Mouse (Mus musculus): ENCODE measurements around the gene Aif1l.

Aif1l gene

DNA sequence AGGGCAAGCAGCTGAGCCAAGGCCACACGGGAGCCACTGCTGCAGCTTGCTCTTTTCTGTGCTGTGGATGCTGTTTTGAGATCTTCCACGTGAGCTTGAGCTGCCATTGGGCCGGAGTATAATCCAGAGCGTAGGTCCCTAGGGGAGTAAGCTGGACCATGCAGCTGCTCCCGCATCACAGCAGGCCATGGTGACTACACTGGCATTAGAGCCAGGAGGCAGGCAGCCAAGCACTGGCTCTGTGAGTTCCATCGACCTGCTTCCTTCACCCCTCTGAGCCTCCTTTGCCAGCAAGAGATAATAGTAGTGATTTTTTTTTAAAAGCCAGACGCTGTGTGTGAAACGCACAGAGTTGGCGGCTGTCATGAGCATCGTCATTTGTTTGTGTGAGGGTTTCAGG is 2.3 kb downstream of the Aif1l start:
- DNase-seq (ENCODE audit: low read depth, low spot score): no peak

DNA sequence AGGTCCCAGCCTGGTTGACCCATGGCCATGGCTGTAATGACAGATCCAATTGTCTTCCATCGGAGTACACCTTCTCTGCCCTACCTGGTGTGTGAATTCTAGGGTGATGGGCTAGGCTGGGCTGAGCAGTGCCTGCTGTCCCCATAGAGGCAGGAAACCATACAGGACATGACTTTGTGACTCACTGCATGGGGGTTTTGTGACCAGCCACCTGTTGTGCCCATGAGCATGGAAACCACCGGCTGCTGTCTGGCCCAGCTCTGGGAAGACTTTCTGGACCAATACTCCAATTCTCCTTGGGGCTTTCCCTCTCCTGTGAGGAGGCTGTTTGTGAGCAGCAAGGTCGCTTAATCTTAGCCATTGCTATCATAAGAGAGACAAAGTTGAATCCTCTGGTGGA is 2.8 kb downstream of the Aif1l start:
- DNase-seq (ENCODE audit: low read depth, low spot score): no peak

DNA sequence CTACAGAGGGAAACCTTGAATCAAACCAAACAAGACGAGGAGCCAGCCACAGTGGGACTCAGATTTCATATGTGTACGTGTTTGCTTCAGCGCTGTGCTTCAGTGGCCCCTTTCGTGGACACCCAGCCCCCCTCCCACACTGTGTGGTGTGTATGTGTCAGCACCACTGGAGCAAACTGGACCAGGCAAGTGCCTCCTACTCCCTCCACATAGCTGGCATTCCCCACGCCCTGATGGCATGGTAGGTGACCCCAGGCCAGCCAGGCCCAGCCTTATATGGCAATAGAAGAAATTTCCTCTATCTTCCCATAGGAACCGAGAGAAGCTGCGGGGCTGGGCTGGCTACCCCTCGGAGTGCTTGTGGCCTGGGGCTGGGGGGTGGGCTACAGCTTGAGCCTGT is 3.7 kb downstream of the Aif1l start:
- no peak for DNase-seq (ENCODE audit: low read depth, low spot score)

DNA sequence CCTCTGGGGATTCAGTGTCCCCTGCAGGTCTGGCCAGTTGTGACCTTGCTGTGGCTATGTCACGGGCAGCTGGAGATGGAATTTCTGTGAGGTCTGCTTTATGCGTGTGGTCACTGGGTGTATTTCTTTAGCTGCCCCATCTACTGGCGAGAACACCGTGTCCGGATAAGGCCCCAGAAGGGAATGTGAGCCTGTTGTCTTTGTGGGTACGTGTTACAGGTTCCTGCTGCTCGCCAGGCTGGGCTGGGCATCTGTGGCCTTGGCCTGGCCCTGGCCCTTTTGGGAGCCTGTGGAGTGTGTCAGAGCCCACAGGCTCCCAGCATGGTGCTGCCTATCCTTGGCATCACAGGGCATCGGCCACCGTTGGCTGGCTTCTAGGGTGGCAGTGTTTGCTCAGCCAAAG is 4.8 kb downstream of the Aif1l start:
- no peak for DNase-seq (ENCODE audit: low read depth, low spot score)

DNA sequence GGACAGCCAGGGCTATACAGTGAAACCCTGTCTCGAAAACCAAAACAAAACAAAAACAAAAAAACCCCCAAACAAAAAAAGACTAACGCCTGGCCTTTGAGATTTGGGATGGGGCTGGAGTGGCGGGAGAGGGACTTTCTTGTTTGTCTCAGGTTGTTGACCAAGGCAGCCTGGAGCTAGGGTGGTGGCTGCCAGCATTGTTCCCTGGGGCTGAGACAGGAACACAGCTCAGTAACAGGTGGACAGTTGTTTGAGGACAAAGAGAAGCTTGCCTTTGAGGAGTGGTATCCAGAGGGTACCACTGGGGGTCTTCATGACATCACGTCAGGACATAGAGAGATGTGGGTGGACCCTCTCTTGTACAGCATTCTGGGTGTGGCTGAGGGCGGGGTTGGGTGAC is 5.7 kb downstream of the Aif1l start:
- DNase-seq (ENCODE audit: low read depth, low spot score): no peak

DNA sequence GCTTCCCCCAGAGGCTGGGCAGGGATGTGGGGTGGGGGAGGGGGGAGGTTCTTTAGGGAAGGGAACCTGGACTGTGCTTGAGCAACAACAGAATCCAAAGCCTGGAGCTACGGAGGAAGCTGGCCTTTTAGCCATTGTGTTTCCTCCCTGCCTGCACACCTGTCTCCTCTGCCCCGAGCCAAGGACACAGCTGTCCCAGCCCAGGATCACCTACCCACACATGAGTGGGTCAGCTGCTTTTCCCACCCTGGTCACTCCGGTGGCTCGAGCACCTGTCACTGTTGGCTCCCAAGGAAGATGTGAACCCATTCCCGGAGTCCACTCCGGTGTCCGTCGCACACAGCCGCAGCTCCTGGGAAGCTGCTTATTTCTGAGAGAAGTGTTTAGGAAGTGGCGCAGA is 7.3 kb downstream of the Aif1l start:
- no peak for DNase-seq (ENCODE audit: low read depth, low spot score)

DNA sequence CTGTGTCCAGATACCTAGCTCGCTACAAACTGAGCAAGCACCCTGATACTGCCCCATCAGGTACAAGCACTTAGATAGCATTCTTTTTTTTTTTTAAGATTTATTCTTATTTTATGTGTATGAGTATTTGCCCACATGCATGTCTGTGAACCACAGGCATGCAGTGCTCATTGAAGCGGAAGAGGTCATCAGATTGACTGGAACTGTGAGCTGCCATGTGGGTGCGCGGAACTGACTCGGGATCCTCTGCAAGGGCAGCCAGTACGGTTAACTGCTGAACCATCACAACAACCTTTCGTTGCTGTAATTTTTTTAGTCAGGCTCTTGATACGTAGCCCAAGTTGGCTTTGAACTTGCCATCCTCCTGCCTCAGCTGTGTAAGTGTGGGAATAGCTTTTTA is 11.0 kb downstream of the Aif1l start:
- DNase-seq (ENCODE audit: low read depth, low spot score): no peak

DNA sequence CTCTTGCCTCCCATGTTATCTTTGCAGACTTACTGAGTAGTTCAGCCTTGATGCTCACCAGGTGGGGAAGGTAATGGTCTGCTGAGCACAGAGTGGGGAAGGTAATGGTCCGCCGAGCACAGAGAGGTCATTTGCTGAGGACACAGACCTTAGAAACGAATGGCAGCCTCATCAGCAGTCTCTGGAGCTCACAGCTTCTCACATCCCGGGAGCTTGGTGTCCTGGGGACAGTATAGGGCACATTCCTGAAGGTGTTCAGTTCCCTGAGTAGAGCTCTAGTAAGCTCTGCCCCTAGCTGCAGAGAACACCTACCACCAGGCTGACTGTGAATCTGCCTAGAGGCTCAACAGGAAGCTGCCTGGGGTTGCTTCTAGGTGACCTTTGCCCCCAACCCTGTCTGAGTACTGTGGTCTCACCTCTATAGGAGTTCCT is 11.9 kb downstream of the Aif1l start:
- DNase-seq (ENCODE audit: low read depth, low spot score): no peak

DNA sequence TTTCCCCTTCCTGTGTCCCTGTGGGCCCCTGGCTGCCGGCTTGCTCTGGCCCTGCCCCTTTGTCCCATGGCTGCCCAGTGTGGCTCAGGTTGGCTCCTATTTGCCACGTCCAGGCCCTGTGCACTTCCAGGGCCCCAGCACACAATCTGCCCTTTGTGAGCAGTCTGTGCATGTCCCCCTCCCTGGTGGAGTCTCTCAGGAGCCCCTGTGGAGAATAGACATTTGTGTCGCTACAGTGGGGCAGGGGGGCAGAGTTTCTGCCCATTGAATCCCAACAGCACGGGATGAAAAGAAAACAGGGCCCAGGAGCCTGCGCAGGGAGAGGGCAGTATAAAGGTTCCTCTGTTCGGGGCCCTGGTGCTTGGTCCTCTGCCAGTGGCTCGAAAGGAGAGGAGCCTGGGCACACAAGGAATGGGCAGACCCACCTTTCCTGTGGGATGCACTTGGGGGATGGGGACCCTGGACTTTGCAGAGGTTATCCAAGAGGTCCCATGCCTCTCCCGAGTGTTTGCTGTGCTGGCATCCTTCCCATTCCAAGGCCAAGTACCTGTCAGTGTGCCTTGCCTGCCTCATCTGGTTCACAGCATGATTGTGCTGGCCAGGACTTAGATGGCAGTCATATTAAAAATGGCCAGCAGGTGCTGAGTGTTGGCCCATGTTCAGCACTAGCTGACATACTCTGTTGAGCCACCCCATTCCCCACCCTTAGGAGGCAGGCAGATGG is 12.7 kb downstream of the Aif1l start:
- DNase-seq (ENCODE audit: low read depth, low spot score): no peak

DNA sequence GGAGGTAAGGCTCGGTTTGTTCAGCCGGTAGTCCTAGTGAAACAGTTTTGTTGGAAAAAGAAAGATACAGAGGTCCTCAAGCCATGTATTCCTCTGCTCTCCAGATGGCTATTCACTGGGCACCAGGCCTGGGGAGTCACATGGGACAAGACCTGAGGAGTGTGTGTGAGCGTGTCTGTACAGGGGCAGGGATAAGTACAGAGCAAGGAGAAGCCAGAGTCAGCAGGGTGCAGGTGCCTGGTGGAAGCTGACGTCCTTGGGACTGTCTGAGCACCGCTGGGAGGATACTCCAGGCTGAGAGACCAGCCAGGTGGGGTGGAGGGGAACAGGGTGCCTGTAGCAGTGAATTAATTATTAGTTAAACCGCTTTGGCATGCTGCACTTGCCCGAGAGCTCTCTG is 13.6 kb downstream of the Aif1l start:
- no peak for DNase-seq (ENCODE audit: low read depth, low spot score)

DNA sequence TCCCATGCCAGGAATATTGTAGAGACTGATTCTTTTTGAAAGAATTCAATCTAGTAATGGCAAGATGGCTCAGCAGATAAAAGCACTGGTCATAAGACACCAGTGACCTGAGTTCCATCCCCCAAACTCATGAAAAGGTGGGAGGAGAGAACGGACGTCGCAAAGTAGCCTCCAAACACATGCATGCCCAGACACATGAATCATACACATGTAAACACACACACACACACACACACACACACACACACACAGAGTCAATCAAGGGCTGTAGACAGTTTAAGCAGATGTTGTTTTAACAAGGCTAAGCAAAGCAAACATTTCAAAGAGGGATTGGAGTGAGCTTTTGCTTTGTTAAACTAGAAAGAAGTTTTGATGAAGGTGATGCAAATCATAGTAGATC is 14.3 kb downstream of the Aif1l start:
- DNase-seq (ENCODE audit: low read depth, low spot score): no peak

DNA sequence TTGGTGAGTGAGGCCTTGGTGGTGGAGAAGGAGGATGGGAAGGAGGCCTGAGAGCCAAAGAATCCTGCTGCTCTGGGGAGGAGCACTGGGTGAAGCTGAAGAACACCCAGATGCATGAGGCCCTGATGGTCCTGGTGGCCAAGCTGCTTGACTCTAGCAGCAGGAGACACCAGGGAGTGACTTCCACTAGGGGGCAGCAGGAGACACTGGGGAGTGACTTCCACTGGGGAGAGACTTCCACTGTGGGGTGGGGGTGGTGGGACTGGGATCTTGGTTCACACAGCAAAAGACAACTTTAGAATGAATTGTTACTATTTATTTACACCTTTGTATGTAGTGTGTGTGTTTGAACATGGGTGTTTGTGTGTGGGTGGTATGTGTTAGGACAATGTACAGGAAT is 15.2 kb downstream of the Aif1l start:
- peak; percentile 58 for DNase-seq (ENCODE audit: low read depth, low spot score)

DNA sequence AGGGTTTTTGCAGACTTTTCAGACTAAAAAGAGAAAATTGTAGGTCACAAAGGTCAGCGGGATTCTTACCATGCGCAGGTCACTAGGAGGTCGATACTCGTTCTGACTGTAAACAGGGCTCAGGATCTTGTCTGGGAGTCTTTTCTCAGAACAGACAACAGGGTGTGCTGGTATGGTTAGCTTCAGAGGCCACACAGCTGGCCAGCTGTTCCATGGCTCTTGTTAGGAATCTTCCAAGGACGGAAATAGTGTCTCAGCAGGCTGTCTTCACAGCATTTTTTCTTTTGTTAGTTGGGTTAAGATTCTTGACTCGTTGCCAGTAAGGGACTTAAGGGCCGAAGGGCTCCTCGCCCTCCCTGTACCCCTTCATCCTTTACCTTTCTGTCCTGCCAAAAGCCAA is 16.9 kb downstream of the Aif1l start:
- no peak for DNase-seq (ENCODE audit: low read depth, low spot score)

DNA sequence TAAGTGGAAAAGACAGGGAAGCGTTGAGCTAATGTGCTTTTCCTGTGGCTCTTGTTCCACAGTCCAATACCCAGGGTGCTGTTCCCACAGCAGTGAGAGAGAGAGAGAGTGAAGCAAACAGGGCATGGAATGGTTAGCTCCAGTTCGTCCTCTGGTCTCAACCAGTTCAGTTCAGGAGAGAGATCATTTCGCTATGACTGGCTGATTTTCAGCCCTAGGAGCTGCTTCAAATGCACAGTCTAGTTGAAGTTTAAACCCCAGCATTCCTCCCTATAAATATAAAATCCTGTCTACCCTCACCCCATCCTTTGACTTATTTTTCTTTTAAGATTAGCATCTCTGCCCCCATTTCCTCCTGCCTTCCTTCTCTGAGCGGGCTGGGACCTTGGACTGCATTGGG is 22.6 kb downstream of the Aif1l start:
- no peak for DNase-seq (ENCODE audit: low read depth, low spot score)

DNA sequence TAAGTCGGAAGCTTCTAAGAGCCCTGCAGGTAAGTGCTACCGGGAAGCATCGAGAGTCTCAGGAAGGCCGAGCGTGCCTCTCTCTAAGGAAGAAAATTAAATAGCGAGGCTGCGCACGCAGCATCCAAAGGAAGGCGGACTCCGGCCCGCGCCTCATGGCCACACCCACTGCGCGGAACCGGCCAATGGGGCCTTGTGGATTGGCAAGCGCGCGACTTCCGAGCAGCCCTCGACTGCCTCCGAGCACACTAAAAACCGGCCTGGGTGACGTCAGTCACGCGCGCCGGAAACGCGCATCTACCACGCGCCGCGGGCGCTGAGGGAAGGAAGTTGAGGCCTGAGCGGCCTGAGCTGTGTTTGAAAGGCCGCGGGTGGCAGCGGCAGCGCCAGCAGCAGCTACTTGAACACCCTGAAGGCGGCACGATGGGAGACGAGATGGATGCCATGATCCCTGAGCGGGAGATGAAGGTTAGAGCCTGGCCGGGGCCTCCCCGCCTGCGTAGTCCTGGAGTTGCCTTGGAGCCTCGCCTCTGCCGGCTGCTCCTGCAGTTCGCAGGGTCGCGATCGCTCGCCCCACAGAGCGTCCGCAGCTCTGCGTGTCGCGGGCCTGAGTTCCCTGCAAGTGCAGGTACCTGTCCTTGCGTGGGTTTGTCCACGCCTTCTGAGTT is 24.3 kb downstream of the Aif1l start, which contains the start of gene Nup214:
Nup214 (plus strand) TSS at position 296 of the 668 bp plus-strand sequence.
- DNase-seq (ENCODE audit: low read depth, low spot score): peak; percentile 99

DNA sequence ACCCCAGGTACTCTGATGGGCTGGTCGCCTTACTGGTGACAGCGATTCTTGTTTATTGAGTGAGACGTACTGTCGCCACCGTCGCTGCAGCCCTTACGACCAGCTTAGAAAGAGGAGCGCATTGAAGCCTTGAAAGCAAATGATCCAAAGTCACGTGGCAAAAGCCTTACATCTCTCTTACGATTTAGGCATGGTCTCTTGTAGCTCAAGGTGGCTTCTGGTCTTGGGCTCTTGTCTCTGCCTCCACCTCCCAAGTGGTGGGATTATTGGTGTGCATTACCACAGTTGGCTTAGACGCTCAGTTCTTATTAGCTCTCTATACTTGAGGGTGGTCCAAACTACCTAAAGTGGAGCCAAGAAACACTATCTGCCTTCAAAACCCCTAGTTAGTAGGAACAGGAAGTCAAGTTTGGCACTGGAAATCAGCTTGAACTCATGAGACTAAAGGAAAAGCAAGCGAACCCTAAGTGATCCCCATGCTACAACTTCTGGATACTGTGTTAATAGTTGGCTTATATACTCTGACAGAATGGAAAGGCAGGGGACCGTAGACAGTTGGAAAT is 25.0 kb downstream of the Aif1l start:
- DNase-seq (ENCODE audit: low read depth, low spot score): peak; percentile 21

DNA sequence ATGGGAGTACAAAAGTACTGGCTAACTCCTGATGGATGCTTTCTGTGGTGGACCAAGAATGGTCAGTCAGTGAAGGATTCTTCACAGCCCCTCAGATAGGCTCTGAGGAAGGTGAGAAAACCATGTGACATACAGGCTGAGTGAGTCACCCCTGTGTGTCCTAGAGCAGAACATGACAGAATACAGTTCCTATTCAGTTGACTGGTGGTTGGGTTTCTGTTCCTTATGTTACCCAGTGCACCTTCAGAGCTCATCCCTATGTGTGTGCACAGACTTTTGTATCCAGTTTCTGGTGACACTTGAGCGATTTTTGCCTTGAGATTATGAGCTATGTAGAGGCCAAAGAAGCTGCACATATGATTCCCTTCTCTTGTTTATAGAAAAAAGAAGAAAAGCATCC is 37.8 kb downstream of the Aif1l start:
- no peak for DNase-seq (ENCODE audit: low read depth, low spot score)

DNA sequence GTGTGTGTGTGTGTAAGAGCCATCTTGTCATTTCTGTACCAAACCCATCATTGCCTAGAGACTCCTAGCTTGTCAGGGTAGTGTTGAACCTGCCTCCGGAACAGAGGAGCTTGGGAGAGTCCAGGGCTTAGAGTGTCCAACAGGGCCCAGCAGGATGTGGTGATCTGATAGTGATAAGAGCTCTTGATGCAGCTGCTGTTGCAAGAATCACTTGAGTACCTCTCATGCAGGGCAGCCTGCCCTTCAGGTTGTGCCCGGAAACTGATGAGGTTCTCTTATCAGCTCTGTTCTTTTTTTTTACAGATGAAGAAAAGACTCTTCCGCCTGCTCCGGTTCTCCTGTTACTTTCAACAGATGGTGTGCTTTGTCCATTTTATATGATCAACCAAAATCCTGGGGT is 41.0 kb downstream of the Aif1l start:
- DNase-seq (ENCODE audit: low read depth, low spot score): no peak

DNA sequence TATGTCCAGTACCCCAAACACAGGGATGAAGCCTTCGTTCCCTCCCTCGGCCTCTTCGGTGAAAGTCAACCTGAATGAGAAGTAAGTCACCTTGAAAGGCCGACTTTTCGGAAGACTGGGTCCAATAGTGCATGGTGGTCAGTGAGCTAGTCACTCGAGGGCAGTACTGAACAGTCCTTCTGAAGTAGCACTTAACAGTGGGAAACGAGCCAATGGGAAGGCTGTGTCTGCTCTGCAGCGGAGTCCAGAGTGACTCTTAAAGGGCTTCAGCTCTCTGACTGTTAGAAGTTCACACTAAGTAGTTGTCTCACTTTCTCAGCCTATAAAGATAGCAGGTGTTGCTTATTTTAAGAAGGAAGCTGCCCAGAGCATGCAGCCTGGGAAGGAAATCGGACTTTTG is 45.0 kb downstream of the Aif1l start:
- DNase-seq (ENCODE audit: low read depth, low spot score): no peak

DNA sequence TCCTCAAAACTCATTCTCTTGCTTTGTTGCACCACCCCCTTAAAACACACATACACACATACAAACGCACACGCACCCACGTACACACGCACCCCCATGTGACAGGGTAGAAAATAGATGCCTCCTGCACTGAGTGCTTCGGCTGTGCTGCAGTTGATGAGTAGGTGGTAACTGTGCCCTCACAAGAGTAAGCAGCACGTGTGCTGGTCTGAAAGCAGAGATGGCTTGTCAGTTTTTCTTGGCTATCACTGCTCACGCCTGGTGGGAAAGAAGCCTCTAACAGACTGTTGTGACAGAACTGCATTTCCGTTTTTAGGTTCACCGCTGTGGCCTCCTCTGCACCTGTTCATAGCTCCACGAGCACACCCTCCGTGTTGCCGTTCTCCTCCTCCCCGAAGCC is 46.1 kb downstream of the Aif1l start:
- no peak for DNase-seq (ENCODE audit: low read depth, low spot score)

DNA sequence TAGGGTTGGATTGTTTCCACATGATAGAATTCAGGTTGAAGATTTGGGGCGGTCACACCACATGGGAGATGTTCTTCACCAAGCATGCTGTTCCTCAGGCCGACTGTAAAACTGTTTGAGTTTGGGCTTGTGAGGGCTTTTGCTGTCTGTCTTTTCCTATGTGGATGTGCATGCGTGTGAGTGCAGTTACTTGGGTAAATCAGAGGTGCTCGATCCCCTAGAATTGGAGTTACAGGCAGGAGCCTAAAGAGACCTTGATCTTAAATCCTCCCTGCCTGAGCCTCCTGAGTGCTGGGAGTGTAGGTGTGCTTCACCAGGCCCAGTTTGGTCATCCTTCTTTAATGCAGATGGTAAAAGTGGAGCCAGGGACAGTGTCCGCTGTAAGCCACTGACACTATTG is 47.6 kb downstream of the Aif1l start:
- no peak for DNase-seq (ENCODE audit: low read depth, low spot score)

DNA sequence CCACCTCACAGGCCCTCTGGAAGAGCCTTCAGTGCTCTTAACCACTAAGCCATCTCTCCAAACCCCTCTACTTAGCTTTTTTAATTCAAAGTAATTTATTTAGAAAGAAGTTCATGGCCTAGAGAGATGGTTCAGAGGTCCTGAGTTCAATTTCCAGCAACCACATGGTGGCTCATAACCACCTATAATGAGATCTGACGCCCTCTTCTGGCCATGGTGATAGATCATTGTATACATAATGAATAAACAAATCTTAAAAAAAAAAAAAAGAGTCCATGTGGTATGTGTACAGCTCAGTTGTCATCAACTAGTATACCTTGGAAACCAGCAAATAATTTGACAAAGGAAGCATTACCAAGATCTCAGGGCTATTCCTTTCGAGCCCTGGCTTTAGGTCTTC is 48.5 kb downstream of the Aif1l start:
- peak; percentile 19 for DNase-seq (ENCODE audit: low read depth, low spot score)

DNA sequence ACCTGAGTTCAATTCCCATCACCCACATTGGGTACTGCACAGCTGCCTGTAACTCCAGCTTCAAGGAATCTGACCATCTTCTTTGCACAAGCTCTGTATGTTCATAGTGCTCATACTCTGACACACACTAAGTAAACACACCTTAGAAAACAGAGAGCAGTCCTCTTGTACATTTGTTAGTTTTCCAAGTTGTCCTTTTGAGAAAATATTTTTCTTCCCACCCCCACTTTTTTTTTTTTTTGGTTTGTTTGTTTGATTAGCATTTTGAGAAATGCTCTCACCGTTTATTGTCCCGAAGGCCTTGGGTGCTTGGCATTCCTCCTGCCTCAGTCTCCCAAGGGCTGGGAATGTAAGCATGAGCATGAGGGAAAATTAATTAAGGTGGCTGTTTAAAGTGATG is 58.4 kb downstream of the Aif1l start:
- no peak for DNase-seq (ENCODE audit: low read depth, low spot score)
